Mouse (Mus musculus): ENCODE measurements around the gene Tcn2. TPM values are rescaled to one million over a fixed set of nuclear protein-coding genes. Genes with fewer than 3 reads are reported as not detected.

Gene Tcn2
- total RNA-seq, 2 experiments from 2014 or later: 37.9 to 50.5 TPM

DNA sequence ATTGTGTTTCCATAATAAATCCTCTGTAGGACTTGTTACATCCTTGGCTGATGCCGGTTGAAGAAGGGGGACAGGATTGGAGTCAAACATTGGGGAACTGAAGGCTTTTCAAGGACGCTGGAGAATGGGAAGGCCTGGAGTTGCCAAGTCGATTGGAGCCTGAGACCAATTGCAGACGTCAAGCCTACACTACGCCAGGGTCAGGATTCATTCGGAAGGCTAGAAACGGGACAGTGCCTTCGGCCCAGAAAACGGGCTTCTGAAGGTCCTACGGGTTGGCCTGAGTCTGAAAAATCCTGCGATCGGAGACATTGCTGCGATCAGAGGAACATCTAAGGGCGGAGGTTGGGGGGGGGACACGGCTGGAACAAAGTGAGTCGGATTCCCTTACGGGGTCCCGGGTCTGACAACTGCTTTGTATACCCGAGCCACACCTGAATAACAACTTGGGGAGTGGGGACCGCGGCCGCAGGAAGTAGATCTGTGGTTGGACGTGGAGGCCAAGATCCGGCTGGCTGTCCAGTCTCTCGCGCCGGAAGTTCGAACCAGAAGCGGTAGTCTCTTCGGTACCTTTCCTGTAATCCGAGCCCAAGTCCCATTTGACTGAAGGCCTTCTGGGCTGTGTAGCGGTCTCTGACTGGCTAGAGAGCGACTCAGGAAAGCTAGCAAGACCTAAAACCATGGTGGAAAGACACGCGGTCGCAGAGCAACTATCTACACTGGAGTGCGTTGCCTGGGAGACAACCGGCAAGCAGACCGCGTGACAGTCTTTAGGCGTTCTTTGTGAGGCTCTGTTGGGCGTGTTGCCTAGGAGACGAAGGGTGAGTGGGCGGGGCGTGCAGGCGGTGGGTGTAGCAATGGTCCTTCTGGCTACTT is 37.3 kb downstream of the Tcn2 start, which contains the start of the genes 4921536K21Rik and Dusp18:
Gene 4921536K21Rik, minus strand, starts transcription at position 693 of the 876 bp plus-strand sequence.
Gene Dusp18, plus strand, starts transcription at position 835 of the 876 bp plus-strand sequence.
- DNase-seq: peak; percentile 95 to 96

DNA sequence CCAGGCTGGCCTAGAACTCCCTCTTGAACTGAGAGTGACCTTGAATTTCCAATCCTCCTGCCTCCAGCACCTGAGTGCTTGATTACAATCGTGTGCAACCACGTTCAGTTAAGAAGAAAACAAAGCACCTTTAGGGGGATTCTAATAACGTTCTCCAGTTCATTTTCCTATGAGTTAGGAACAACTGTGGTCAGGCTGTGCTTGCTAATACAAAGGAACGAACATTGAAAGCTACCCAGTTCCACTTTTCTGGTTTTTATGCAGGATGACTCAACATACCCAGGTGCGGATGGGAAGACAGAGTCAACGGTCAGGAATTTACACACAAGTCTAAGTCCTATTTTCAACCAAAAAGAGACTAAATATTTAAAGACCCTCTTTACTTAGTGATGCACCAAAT is 38.0 kb downstream of the Tcn2 start:
- no peak for DNase-seq

DNA sequence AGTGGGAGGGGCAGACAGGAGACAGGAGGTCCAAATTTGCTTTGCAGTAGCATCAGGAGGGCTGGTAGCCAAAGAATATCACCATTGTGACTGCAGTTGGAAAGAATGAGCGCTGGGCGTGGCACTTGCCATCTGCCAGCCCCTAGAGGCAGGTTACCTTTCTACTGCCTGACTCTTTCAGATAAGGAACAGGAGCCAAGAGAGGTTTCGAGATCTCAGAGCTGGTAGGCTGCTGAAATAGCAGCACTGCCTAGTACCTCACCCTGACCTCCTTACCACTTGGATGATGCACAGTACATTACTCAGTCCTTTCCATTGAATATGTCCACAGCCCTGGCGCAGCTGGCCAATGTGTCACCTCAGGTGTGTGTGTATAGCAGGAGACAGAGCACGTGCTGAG is 44.6 kb downstream of the Tcn2 start:
- DNase-seq: no peak

DNA sequence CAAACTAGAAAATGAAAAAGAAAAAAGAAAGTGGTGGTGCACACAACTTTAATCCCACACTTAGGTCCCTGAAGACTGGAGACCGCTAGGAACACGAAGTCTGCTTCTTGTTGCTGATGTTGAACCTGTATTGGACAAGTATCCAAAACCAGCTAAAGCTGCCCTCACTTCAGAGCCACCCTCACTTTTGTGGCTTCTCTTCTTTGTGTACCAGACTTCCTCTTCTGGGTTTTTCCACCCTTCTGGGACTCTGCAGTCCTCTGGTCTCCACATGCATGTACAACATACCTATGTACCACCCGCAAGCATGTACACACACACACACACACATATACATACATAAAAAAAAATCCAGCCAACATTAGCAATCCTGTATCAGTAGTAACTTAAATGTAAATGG is 48.2 kb downstream of the Tcn2 start:
- no peak for DNase-seq

DNA sequence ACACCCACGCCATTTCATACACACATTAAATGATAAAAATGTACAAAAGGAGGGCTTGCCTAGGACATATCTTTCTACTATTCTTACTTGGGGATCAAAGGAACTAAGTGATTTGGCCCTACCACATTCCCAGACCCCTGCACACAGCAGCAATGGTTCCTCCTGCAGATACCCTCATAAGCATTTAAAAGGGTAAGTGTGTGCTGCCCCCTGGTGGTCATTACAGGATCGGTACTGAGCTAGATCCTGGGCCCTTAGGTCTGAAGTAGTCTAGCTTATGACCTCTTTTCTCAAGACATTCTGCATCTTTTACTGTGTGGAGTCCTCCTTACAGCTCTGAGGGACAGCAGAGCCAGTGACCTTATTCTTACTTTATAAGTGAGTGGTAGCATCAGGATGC is 52.1 kb downstream of the Tcn2 start:
- peak; percentile 52 to 88 for DNase-seq

DNA sequence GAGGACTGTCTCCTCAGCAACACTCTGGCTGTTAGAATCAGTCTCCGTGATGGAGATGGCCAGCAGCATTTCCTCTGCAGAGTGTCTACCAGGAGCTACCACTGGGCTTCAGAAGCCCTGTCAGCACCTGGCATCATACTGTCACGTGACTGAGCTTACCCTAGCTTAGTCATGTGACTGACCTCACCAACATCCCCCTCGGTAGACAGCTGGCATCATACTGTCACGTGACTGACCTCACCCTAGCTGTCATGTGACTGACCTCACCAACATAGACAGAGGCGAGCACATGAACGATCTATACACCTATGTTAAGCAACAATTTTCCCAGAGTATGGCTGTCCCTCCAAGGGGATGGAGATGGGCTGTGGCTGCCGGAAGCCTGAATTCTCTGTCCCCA is 53.3 kb downstream of the Tcn2 start:
- DNase-seq: no peak

DNA sequence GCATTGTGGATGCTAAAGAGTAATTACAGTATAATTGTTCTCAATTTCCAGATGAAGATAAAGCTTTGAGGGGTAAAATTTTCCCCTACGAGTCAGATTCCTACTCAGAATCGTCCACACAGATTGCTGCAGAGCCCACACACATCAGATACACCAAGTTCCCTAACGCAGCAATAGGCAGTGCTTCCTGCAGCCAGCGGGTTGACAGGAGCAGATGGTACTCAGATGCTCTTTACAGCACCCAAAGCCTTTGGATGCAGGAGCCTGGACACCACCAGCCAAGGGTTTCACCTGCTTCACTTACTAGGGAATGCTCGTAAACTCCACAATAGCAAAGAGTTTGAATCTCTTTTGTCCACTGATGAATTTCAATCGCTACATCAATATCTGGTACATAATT is 55.5 kb downstream of the Tcn2 start:
- DNase-seq: no peak

Other genes starting within 250 kb of the Tcn2 start
- gene Osbp2, start 68.3 kb downstream of the Tcn2 start, total RNA-seq (2021): 10 to 100 TPM; 17.9 to 20.3 TPM
- under 1 TPM; 0.55 to 0.64 TPM for gene 4921536K21Rik, start 37.1 kb downstream of the Tcn2 start, total RNA-seq (2021)
- 10 to 100 TPM; 28.3 to 28.6 TPM for gene Dusp18, start 36.9 kb downstream of the Tcn2 start, total RNA-seq (2021)
- gene Slc35e4, start 17.5 kb downstream of the Tcn2 start, total RNA-seq (2021): 1 to 10 TPM; 3.5 TPM
- 10 to 100 TPM; 27.4 to 27.6 TPM for gene Pes1, start 31.8 kb upstream of the Tcn2 start, total RNA-seq (2021)
- not detected for gene 4930556J24Rik, start 44.6 kb upstream of the Tcn2 start, total RNA-seq (2021)
- gene Gal3st1, start 51.5 kb upstream of the Tcn2 start, total RNA-seq (2021): under 1 TPM; 0.15 to 0.23 TPM
- under 1 TPM; 0.25 to 0.85 TPM for gene Sec14l4, start 99.3 kb upstream of the Tcn2 start, total RNA-seq (2021)
- gene Sec14l3, start 132.7 kb upstream of the Tcn2 start, total RNA-seq (2021): 1 to 10 TPM in 1 of 2 experiments, not detected in 1; 6.2 TPM
- gene Mtfp1, start 163.3 kb upstream of the Tcn2 start, total RNA-seq (2021): 100 to 1,000 TPM; 133 to 172 TPM
- under 1 TPM; 0.44 to 0.87 TPM for gene Sec14l2, start 191.3 kb upstream of the Tcn2 start, total RNA-seq (2021)
- gene Rnf215, start 203.0 kb upstream of the Tcn2 start, total RNA-seq (2021): 10 to 100 TPM; 11.6 to 13.5 TPM
- gene Ccdc157, start 228.1 kb upstream of the Tcn2 start, total RNA-seq (2021): 1 to 10 TPM; 3.5 to 5.2 TPM
- 10 to 100 TPM; 33.4 to 38.3 TPM for gene Sf3a1, start 228.2 kb upstream of the Tcn2 start, total RNA-seq (2021)

Measured in heart, adult 18-20 months (tissue).